Comparison of ENCODE assay signal across 12 mouse cellular contexts in genomic region chr1:20700011-20700410, GRCm38 (mm10). TPM values are rescaled to one million over a fixed set of nuclear protein-coding genes. Genes with fewer than 3 reads are reported as not detected.
A peak's percentile ranks its signal among the peaks of the same experiment; 100 is the strongest.
DNase-seq lines count a peak whose midpoint lies in the region; ATAC-seq and TF ChIP-seq lines count a peak whose summit lies in the region.
"Had no signal": no experiment of that assay in that cellular context is flagged by ENCODE, and none has a peak within 500 bp of the region (broad histone marks: within the 10 kb centered on the region; RNA-seq: fewer than 3 reads in every experiment).

No protein-coding gene starts in this region.

- WGBS in hindbrain, postnatal 0 days: 73% methylated on average over 3 of the region's 3 CpGs
- 61% methylated on average over 3 of the region's 3 CpGs for WGBS in hindbrain, embryonic 13.5 days

- H3K27me3 ChIP-seq in hindbrain, postnatal 0 days (ENCODE audit: insufficient read depth, low read length): no peaks in the 10 kb centered on the region
- no peaks in the 10 kb centered on the region for H3K27me3 ChIP-seq in hindbrain, embryonic 13.5 days
- H3K27me3 ChIP-seq: neural tube, embryonic 12.5 days had no signal

- H3K9me3 ChIP-seq in hindbrain, postnatal 0 days (ENCODE audit: low read length): no peaks in the 10 kb centered on the region
- H3K9me3 ChIP-seq in hindbrain, embryonic 13.5 days: no peaks in the 10 kb centered on the region
- H3K9me3 ChIP-seq: neural tube, embryonic 12.5 days had no signal

- peak; percentile 45; the same call in 1 of the 2 replicates for ATAC-seq in cerebellum, adult (ENCODE audit: insufficient number of reproducible peaks, low FRiP score, low TSS enrichment)
- ATAC-seq in hindbrain, postnatal 0 days: peak; percentile 59
- no peak for ATAC-seq in hindbrain, embryonic 13.5 days (ENCODE audit: low FRiP score)

- peak; percentile 85 for TF ChIP-seq CTCF in hindbrain, postnatal 0 days (IDR thresholded peaks at IDR 0.05; ENCODE audit: low read depth)

- no peak for DNase-seq in cerebellum, adult 11 months
- peak; percentile 48 for DNase-seq in hindbrain, postnatal 0 days (ENCODE audit: low spot score)
- DNase-seq in 3T3-L1 (ENCODE audit: low read depth, low spot score): peak; percentile 39
- DNase-seq in brain, adult 2 months (ENCODE audit: low read depth, low spot score): peak; percentile 67
- DNase-seq in ovary, adult 18-20 months (ENCODE audit: low spot score): no peak
- DNase-seq in thymus, postnatal 36 days: no peak
- DNase-seq: lung, adult 18-20 months had no signal

- H3K36me3 ChIP-seq in hindbrain, postnatal 0 days (ENCODE audit: insufficient read depth, low read length): no peaks in the 10 kb centered on the region
- H3K36me3 ChIP-seq in hindbrain, embryonic 13.5 days: no peaks in the 10 kb centered on the region
- H3K36me3 ChIP-seq: neural tube, embryonic 12.5 days had no signal

- H3K4me2 ChIP-seq in hindbrain, postnatal 0 days (ENCODE audit: low read depth, low read length): no peak overlapping the region
- H3K4me2 ChIP-seq in hindbrain, embryonic 13.5 days: no peak overlapping the region
- H3K4me2 ChIP-seq: neural tube, embryonic 12.5 days had no signal

- H3K27ac ChIP-seq in hindbrain, postnatal 0 days: no peak overlapping the region
- H3K27ac ChIP-seq in hindbrain, embryonic 13.5 days: no peak overlapping the region
- H3K27ac ChIP-seq: neural tube, embryonic 12.5 days had no signal

- H3K9ac ChIP-seq in hindbrain, postnatal 0 days (replicated peaks; ENCODE audit: low read length): no peak overlapping the region
- no peak overlapping the region for H3K9ac ChIP-seq in hindbrain, embryonic 13.5 days
- H3K9ac ChIP-seq: neural tube, embryonic 12.5 days had no signal

- no peaks in the 10 kb centered on the region for H3K4me1 ChIP-seq in hindbrain, postnatal 0 days (ENCODE audit: insufficient read depth, low read length)
- H3K4me1 ChIP-seq in hindbrain, embryonic 13.5 days (replicated peaks): no peaks in the 10 kb centered on the region
- H3K4me1 ChIP-seq: neural tube, embryonic 12.5 days had no signal

- H3K4me3 ChIP-seq in hindbrain, postnatal 0 days (ENCODE audit: low read length): no peak overlapping the region
- H3K4me3 ChIP-seq in hindbrain, embryonic 13.5 days: no peak overlapping the region
- H3K4me3 ChIP-seq: neural tube, embryonic 12.5 days had no signal

RNA-seq across cellular contexts. Expression of gene Il17a, which starts 30.7 kb away (rescaled TPM):
- total RNA-seq in hindbrain, postnatal 0 days (2014; rRNA removed): not detected in 2 replicates
- polyA plus RNA-seq in hindbrain, postnatal 0 days (2015; fragmentation: Nextera tagmentation; extraction: Ambion mirVana): not detected in 2 replicates
- not detected in 2 replicates for polyA plus RNA-seq in hindbrain, embryonic 13.5 days (2015; fragmentation: Nextera tagmentation; extraction: Ambion mirVana)
- total RNA-seq: gastrocnemius, adult 18-20 months; hematopoietic stem cell, adult 5-6 weeks had no signal
- polyA plus RNA-seq: neural tube, embryonic 12.5 days had no signal

Comparison
In these comparisons a context has a peak if more than half of its experiments do, and no peak if none do; other contexts are left out.
1. DNase-seq: peak in hindbrain, postnatal 0 days (single experiment), 3T3-L1 (single experiment) and brain, adult 2 months (single experiment); none in cerebellum, adult 11 months (single experiment), ovary, adult 18-20 months (single experiment) and thymus, postnatal 36 days (0 of 2).